Mouse (Mus musculus) embryonic fibroblast, embryonic 13.5 days (primary cell): ENCODE measurements at regions not wholly inside any gene's neighbourhood (a gene's known extent, or its start where the extent isn't known, plus 50 kb on each side); places are given as distances from the start of the nearest gene placed in this dataset.

ENCODE experiments used
- CTCF ChIP-seq: IDR thresholded peaks from 2 replicates; pipeline ENCODE4 v1.5.1; 2011; ENCODE audit warnings: mild to moderate bottlenecking, control low read depth, low read length, moderate library complexity, borderline replicate concordance; ENCODE audit not compliant: insufficient read depth
- POLR2A ChIP-seq: IDR thresholded peaks from 2 replicates; pipeline ENCODE4 v1.6.1; 2011; ENCODE audit warnings: low read depth, mild to moderate bottlenecking, control low read depth, low read length, moderate library complexity

DNA sequence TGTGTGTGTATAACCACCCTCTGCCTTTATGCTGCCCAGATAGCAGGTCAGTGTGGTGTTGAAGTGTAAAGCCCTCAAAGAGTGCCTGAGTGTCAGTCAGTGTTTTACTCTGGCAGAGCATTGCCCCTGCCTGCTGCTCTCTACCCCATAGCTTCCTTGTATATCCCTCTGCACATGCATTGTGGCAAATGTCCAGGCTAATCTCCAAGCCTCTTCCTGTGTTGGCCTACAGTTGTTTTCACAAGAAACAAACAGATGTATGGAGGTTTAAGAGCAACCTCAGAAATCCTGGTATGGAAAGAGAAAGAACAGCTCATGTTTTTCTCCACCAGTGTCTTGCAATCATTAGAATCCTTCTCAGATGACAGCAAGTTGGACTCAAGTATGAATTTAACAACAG is 201.0 kb upstream of the Id2 start:
- TF ChIP-seq CTCF (no peak), POLR2A (no peak)
